Mouse (Mus musculus): Measurements from ENCODE around the gene Scel. TPM values are rescaled to one million over a fixed set of nuclear protein-coding genes. Genes with fewer than 3 reads are reported as not detected.
A peak's percentile ranks its signal among the peaks of the same experiment; 100 is the strongest.

Gene Scel
- polyA plus RNA-seq, 1 experiment from 2014 or later, result 0.26 TPM

- Histone ChIP-seq H3K9ac (replicated peaks) (no peak overlapping the region), H3K27me3 (no peaks in the 10 kb centered on the region), H3K4me3 (no peak overlapping the region), H3K4me2 (replicated peaks) (no peak overlapping the region), H3K27ac (replicated peaks) (no peak overlapping the region), H3K4me1 (peaks cover 10% of the 10 kb centered on the region), H3K9me3 (no peaks in the 10 kb centered on the region), H3K36me3 (no peaks in the 10 kb centered on the region)
- WGBS, result 59% methylated on average over 3 of the region's 3 CpGs
- no peak for ATAC-seq (ENCODE audit: low FRiP score, low read depth)
Measured at GRCm38 (mm10) chr14:103643933-103644332, 130.8 kb downstream of the Scel start.

- no peak overlapping the region for H3K9ac ChIP-seq (replicated peaks)
- no peak for ATAC-seq (ENCODE audit: low FRiP score, low read depth)
- no peaks in the 10 kb centered on the region for H3K9me3 ChIP-seq
- H3K27me3 ChIP-seq, result no peaks in the 10 kb centered on the region
- peaks cover 35% of the 10 kb centered on the region for H3K4me1 ChIP-seq
- 49% methylated on average over 2 of the region's 2 CpGs for WGBS
- no peaks in the 10 kb centered on the region for H3K36me3 ChIP-seq
- H3K27ac ChIP-seq (replicated peaks), result no peak overlapping the region
- H3K4me2 ChIP-seq (replicated peaks), result no peak overlapping the region
- H3K4me3 ChIP-seq, result no peak overlapping the region
Measured at GRCm38 (mm10) chr14:103647981-103648380, 134.8 kb downstream of the Scel start.

- WGBS, result 28% methylated on average over 12 of the region's 12 CpGs
- H3K36me3 ChIP-seq, result no peaks in the 10 kb centered on the region
- ATAC-seq (ENCODE audit: low FRiP score, low read depth), result no peak
- H3K4me2 ChIP-seq (replicated peaks), result peak overlapping the region; percentile 30
- H3K9me3 ChIP-seq, result no peaks in the 10 kb centered on the region
- H3K4me3 ChIP-seq, result no peak overlapping the region
- H3K27ac ChIP-seq (replicated peaks), result peak overlapping the region; percentile 25; the same call in 1 of the 2 replicates
- no peak overlapping the region for H3K9ac ChIP-seq (replicated peaks)
- H3K4me1 ChIP-seq, result peaks cover 37% of the 10 kb centered on the region
- H3K27me3 ChIP-seq, result no peaks in the 10 kb centered on the region
Measured at GRCm38 (mm10) chr14:103648623-103649255, 135.6 kb downstream of the Scel start.

- Histone ChIP-seq H3K4me3 (no peak overlapping the region), H3K27me3 (no peaks in the 10 kb centered on the region), H3K4me1 (peaks cover 42% of the 10 kb centered on the region), H3K4me2 (replicated peaks) (peak overlapping the region; percentile 70), H3K36me3 (no peaks in the 10 kb centered on the region), H3K9me3 (no peaks in the 10 kb centered on the region), H3K9ac (replicated peaks) (no peak overlapping the region), H3K27ac (replicated peaks) (0 out of 2 replicates have a peak overlapping the region, but pooled peaks have one; percentile 99)
- no peak for ATAC-seq (ENCODE audit: low FRiP score, low read depth)
- WGBS, result 36% methylated on average over 4 of the region's 4 CpGs
Measured at GRCm38 (mm10) chr14:103649302-103649701, 136.2 kb downstream of the Scel start.

GRCm38 (mm10) chr14:103649896-103650334, 136.8 kb downstream of the Scel start, which contains the start of gene Slain1:
TSS of gene Slain1 (plus strand) at chr14:103650228.
- peak; percentile 97 for ATAC-seq (ENCODE audit: low FRiP score, low read depth)
- peaks cover 45% of the 10 kb centered on the region for H3K4me1 ChIP-seq
- WGBS, result 1% methylated on average over 30 of the region's 32 CpGs

GRCm38 (mm10) chr14:103650413-103651101, 137.4 kb downstream of the Scel start:
- Histone ChIP-seq H3K27ac (replicated peaks) (peak overlapping the region; percentile 99), H3K4me1 (peaks cover 45% of the 10 kb centered on the region), H3K9ac (replicated peaks) (peak overlapping the region; percentile 92), H3K27me3 (no peaks in the 10 kb centered on the region), H3K9me3 (no peaks in the 10 kb centered on the region), H3K36me3 (no peaks in the 10 kb centered on the region), H3K4me3 (peak overlapping the region; percentile 76), H3K4me2 (replicated peaks) (peak overlapping the region; percentile 70)
- peak; percentile 71 for ATAC-seq (ENCODE audit: low FRiP score, low read depth)
- under 1% methylated on average over 56 of the region's 67 CpGs for WGBS

More at GRCm38 (mm10) chr14:103649896-103650334, 136.8 kb downstream of the Scel start, which contains the start of gene Slain1:
- Histone ChIP-seq H3K4me3 (peak within 1 kb of the TSS; percentile 76), H3K9ac (replicated peaks) (peak within 1 kb of the TSS; percentile 92), H3K4me2 (replicated peaks) (peak within 1 kb of the TSS; percentile 70), H3K27ac (replicated peaks) (peak within 1 kb of the TSS; percentile 99), H3K27me3 (no peaks in the 10 kb centered on the region), H3K9me3 (no peaks in the 10 kb centered on the region), H3K36me3 (no peaks in the 10 kb centered on the region)

GRCm38 (mm10) chr14:103651106-103651505, 138.0 kb downstream of the Scel start:
- 4% methylated on average over 11 of the region's 11 CpGs for WGBS
- Histone ChIP-seq H3K4me3 (peak overlapping the region; percentile 76), H3K27me3 (no peaks in the 10 kb centered on the region), H3K36me3 (no peaks in the 10 kb centered on the region), H3K4me2 (replicated peaks) (peak overlapping the region; percentile 70), H3K9ac (replicated peaks) (peak overlapping the region; percentile 92), H3K4me1 (peaks cover 47% of the 10 kb centered on the region), H3K27ac (replicated peaks) (peak overlapping the region; percentile 99), H3K9me3 (no peaks in the 10 kb centered on the region)
- ATAC-seq (ENCODE audit: low FRiP score, low read depth), result no peak; the same call in 1 of the 2 replicates

GRCm38 (mm10) chr14:103651562-103651961, 138.4 kb downstream of the Scel start:
- H3K4me1 ChIP-seq, result peaks cover 51% of the 10 kb centered on the region
- peak overlapping the region; percentile 70 for H3K4me2 ChIP-seq (replicated peaks)
- H3K9ac ChIP-seq (replicated peaks), result peak overlapping the region; percentile 92
- H3K27me3 ChIP-seq, result no peaks in the 10 kb centered on the region
- no peak for ATAC-seq (ENCODE audit: low FRiP score, low read depth)
- H3K27ac ChIP-seq (replicated peaks), result no peak overlapping the region
- 52% methylated on average over 2 of the region's 2 CpGs for WGBS
- peak overlapping the region; percentile 76 for H3K4me3 ChIP-seq
- no peaks in the 10 kb centered on the region for H3K36me3 ChIP-seq
- H3K9me3 ChIP-seq, result no peaks in the 10 kb centered on the region

- ATAC-seq (ENCODE audit: low FRiP score, low read depth), result no peak
- no peak overlapping the region for H3K4me3 ChIP-seq
- 80% methylated on average over 5 of the region's 5 CpGs for WGBS
Measured at GRCm38 (mm10) chr14:103652524-103652923, 139.4 kb downstream of the Scel start.

GRCm38 (mm10) chr14:103653800-103654199, 140.7 kb downstream of the Scel start:
- no peak overlapping the region for H3K27ac ChIP-seq (replicated peaks)
- no peaks in the 10 kb centered on the region for H3K27me3 ChIP-seq
- H3K9me3 ChIP-seq, result no peaks in the 10 kb centered on the region
- H3K4me2 ChIP-seq (replicated peaks), result no peak overlapping the region
- no peak for ATAC-seq (ENCODE audit: low FRiP score, low read depth)
- peaks cover 21% of the 10 kb centered on the region for H3K36me3 ChIP-seq
- peaks cover 43% of the 10 kb centered on the region for H3K4me1 ChIP-seq
- H3K4me3 ChIP-seq, result no peak overlapping the region
- WGBS, result 79% methylated on average over 5 of the region's 5 CpGs
- H3K9ac ChIP-seq (replicated peaks), result no peak overlapping the region

More at GRCm38 (mm10) chr14:103652524-103652923, 139.4 kb downstream of the Scel start:
- H3K9me3 ChIP-seq, result no peaks in the 10 kb centered on the region
- no peaks in the 10 kb centered on the region for H3K27me3 ChIP-seq
- peak overlapping the region; percentile 70 for H3K4me2 ChIP-seq (replicated peaks)
- peaks cover 8% of the 10 kb centered on the region for H3K36me3 ChIP-seq
- H3K27ac ChIP-seq (replicated peaks), result no peak overlapping the region
- peaks cover 52% of the 10 kb centered on the region for H3K4me1 ChIP-seq
- H3K9ac ChIP-seq (replicated peaks), result no peak overlapping the region

- no peak overlapping the region for H3K4me3 ChIP-seq
- no peak for ATAC-seq (ENCODE audit: low FRiP score, low read depth)
- H3K9me3 ChIP-seq, result no peaks in the 10 kb centered on the region
- WGBS, result 77% methylated on average over 5 of the region's 5 CpGs
- H3K4me1 ChIP-seq, result peaks cover 33% of the 10 kb centered on the region
- no peak overlapping the region for H3K27ac ChIP-seq (replicated peaks)
- peaks cover 29% of the 10 kb centered on the region for H3K36me3 ChIP-seq
- H3K9ac ChIP-seq (replicated peaks), result no peak overlapping the region
- no peaks in the 10 kb centered on the region for H3K27me3 ChIP-seq
- no peak overlapping the region for H3K4me2 ChIP-seq (replicated peaks)
Measured at GRCm38 (mm10) chr14:103655448-103655847, 142.3 kb downstream of the Scel start.

- Histone ChIP-seq H3K9ac (replicated peaks) (no peak overlapping the region), H3K9me3 (no peaks in the 10 kb centered on the region), H3K27me3 (no peaks in the 10 kb centered on the region), H3K27ac (replicated peaks) (no peak overlapping the region), H3K36me3 (peaks cover 34% of the 10 kb centered on the region), H3K4me3 (no peak overlapping the region), H3K4me2 (replicated peaks) (no peak overlapping the region), H3K4me1 (peaks cover 20% of the 10 kb centered on the region)
- no peak for ATAC-seq (ENCODE audit: low FRiP score, low read depth)
- WGBS, result 84% methylated on average over 4 of the region's 4 CpGs
Measured at GRCm38 (mm10) chr14:103657876-103658275, 144.7 kb downstream of the Scel start.
